Mouse (Mus musculus): ENCODE measurements around the gene Msantd3.

GRCm38 (mm10) chr4:48582941-48583340 is 43.2 kb downstream of the Msantd3 start:
- TF ChIP-seq POLR2A (IDR thresholded peaks at IDR 0.05; ENCODE audit: low read depth, low read length), result no peak
- no peak for TF ChIP-seq CTCF (conservative IDR thresholded peaks at IDR 0.05 in 1 of 2, IDR thresholded peaks at IDR 0.05 in 1 of 2; ENCODE audit: low read depth in 2 of 2, low read length in 2 of 2)
- no peak for TF ChIP-seq JUND (conservative IDR thresholded peaks at IDR 0.05; ENCODE audit: low read depth, low read length)
- TF ChIP-seq SIN3A (IDR thresholded peaks at IDR 0.05; ENCODE audit: low read length), result no peak
- TF ChIP-seq POLR2AphosphoS2 (IDR thresholded peaks at IDR 0.05; ENCODE audit: low read depth, low read length), result no peak
- no peak for TF ChIP-seq EP300 (IDR thresholded peaks at IDR 0.05; ENCODE audit: low read length)
- no peak for TF ChIP-seq ZC3H11A (IDR thresholded peaks at IDR 0.05; ENCODE audit: low read depth, low read length)
- TF ChIP-seq ELF1 (IDR thresholded peaks at IDR 0.05; ENCODE audit: low read depth, low read length), result no peak

Data from CH12.LX (cell line).